Comparison of ENCODE assay signal across 19 mouse cellular contexts in the genomic region with DNA sequence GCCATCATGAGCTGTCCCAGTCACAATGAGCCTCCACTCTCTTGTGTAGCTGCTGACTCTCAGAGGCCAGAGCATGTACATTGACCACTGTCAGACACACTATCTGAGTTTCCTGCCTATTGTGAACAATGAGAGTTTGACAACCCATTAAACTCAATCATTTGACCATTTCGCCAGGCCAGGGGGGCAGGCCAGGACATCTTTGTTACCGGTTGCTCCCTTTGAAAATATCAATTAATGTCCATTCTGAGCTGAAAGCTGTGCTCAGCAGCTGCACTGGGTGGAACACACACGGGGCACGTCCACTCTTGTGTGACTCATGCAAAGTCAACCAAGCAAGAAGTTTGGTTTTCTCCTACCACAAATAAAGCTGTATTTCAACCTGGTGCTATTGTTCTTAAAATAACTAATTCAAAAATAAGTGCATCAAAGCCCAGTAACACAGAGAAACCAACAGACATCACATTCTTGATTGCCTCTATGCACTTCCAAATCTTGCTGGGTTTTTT.
"Had no signal": no experiment of that assay in that cellular context is flagged by ENCODE, and none has a peak within 500 bp of the region (broad histone marks: within the 10 kb centered on the region; RNA-seq: fewer than 3 reads in every experiment).

No protein-coding gene starts in this region.

- H3K9ac ChIP-seq: limb, embryonic 12.5 days; liver, embryonic 13.5 days; liver, postnatal 0 days; lung, embryonic 15.5 days; midbrain, embryonic 12.5 days; neural tube, embryonic 15.5 days had no signal

- H3K9me3 ChIP-seq: limb, embryonic 12.5 days; liver, embryonic 13.5 days; lung, embryonic 15.5 days; midbrain, embryonic 12.5 days; neural tube, embryonic 15.5 days had no signal

- H3K27ac ChIP-seq: limb, embryonic 12.5 days; liver, embryonic 13.5 days; lung, embryonic 15.5 days; macrophage; midbrain, embryonic 12.5 days; neural tube, embryonic 15.5 days had no signal

- H3K4me3 ChIP-seq: limb, embryonic 12.5 days; liver, embryonic 13.5 days; lung, embryonic 15.5 days; megakaryocyte, embryonic 14.5 days; midbrain, embryonic 12.5 days; neural tube, embryonic 15.5 days had no signal

- H3K36me3 ChIP-seq: limb, embryonic 12.5 days; liver, embryonic 13.5 days; lung, embryonic 15.5 days; midbrain, embryonic 12.5 days; neural tube, embryonic 15.5 days had no signal

- ATAC-seq: intestine, embryonic 16.5 days; liver, postnatal 0 days; midbrain, embryonic 16.5 days had no signal

- DNase-seq: kidney, adult 8-10 months; kidney, postnatal 36 days; layer of hippocampus, adult 9-11 months; layer of hippocampus, postnatal 36 days; liver; liver, embryonic 13.5 days; liver, postnatal 0 days; lung, postnatal 14 days; right cerebral cortex, postnatal 14 days; thymus, adult 18-20 months; thymus, postnatal 14 days had no signal

- H3K4me1 ChIP-seq: liver, embryonic 13.5 days; megakaryocyte, embryonic 14.5 days had no signal

- H3K27me3 ChIP-seq: limb, embryonic 12.5 days; liver, embryonic 13.5 days; lung, embryonic 15.5 days; megakaryocyte, embryonic 14.5 days; midbrain, embryonic 12.5 days; neural tube, embryonic 15.5 days had no signal

- H3K4me2 ChIP-seq: limb, embryonic 12.5 days; liver, embryonic 13.5 days; lung, embryonic 15.5 days; midbrain, embryonic 12.5 days; neural tube, embryonic 15.5 days had no signal
